Mouse (Mus musculus) spleen, adult 2 months (tissue): ENCODE results near the gene Comt. TPM values are rescaled to one million over a fixed set of nuclear protein-coding genes. Genes with fewer than 3 reads are reported as not detected.

Experiments used
- DNase-seq, 2 experiments: peaks; one replicate each; pipeline versions ENCODE4 v3.0.0 to v3.0.0-alpha.2; 2012 to 2021; ENCODE audit warnings: low spot score in 2 of 2, low read depth in 1 of 2
- H3K27ac ChIP-seq: fragments of 200-500 bp; 2 replicates; pipeline ENCODE4 v1.5.1; 2012; ENCODE audit warnings: low read length, inconsistent platforms; ENCODE audit not compliant: insufficient read depth
- H3K27me3 ChIP-seq: fragments of 200-500 bp; 2 replicates; pipeline ENCODE4 v1.6.1; 2012; ENCODE audit warnings: mild to moderate bottlenecking, moderate library complexity, low read length, inconsistent platforms; ENCODE audit not compliant: control insufficient read depth, insufficient read depth
- H3K36me3 ChIP-seq: fragments of 200-500 bp; 2 replicates; pipeline ENCODE4 v1.6.1; 2012; ENCODE audit warnings: mild to moderate bottlenecking, low read length, inconsistent platforms; ENCODE audit not compliant: control insufficient read depth, insufficient read depth
- H3K4me1 ChIP-seq: fragments of 200-500 bp; 2 replicates; pipeline ENCODE4 v1.6.1; 2011; ENCODE audit warnings: inconsistent platforms; ENCODE audit not compliant: control insufficient read depth, insufficient read depth, insufficient read length
- H3K4me3 ChIP-seq: fragments of 200-500 bp; 2 replicates; pipeline ENCODE4 v1.5.1; 2011; ENCODE audit warnings: mild to moderate bottlenecking, inconsistent platforms; ENCODE audit not compliant: insufficient read depth, insufficient read length; ENCODE audit errors: extremely low read depth
- CTCF ChIP-seq: fragments of 200-500 bp; IDR thresholded peaks from 2 replicates; pipeline ENCODE4 v1.5.1; 2011; ENCODE audit warnings: mild to moderate bottlenecking, inconsistent platforms; ENCODE audit not compliant: insufficient read depth, insufficient read length, insufficient replicate concordance; ENCODE audit errors: extremely low read depth
- POLR2A ChIP-seq: fragments of 200-500 bp; IDR thresholded peaks from 2 replicates; pipeline ENCODE4 v1.6.1; 2011; ENCODE audit warnings: low read depth, low read length, inconsistent platforms
- WGBS: fragments of 180-500 bp; shearing (Covaris S2); methylation state at CpG from one replicate; pipeline ENCODE4 v1.1.7; 2018; 5-methylcytosine and 5-hydroxymethylcytosine counted together
- polyA plus RNA-seq: library from polyadenylated mRNA; depleted of rRNA; stranded (reverse); fragments of >200 nt; gene quantifications from 2 replicates; pipeline ENCODE4 v1.2.3, GENCODE M21; 2012; rRNA removed

The Comt gene
- 64.7 and 87.1 TPM in 2 replicates for polyA plus RNA-seq

- H3K27me3 ChIP-seq, result no peaks in the 10 kb centered on the region
- H3K4me3 ChIP-seq, result peak within 1 kb of the TSS; percentile 83
- no peak for DNase-seq
- TF ChIP-seq CTCF (no peak), POLR2A (no peak)
- H3K27ac ChIP-seq, result peak within 1 kb of the TSS; percentile 68
- WGBS, result 52% methylated on average over 5 of the region's 5 CpGs
- H3K4me1 ChIP-seq, result peaks cover 8% of the 10 kb centered on the region; the same call in 1 of the 2 replicates
- H3K36me3 ChIP-seq, result no peaks in the 10 kb centered on the region
Observed at GRCm38 (mm10) chr16:18426802-18427280, at the start of gene Comt. Gene Comt (minus strand): TSS chr16:18426852.

GRCm38 (mm10) chr16:18474021-18474420, 47.4 kb upstream of the Comt start:
- Histone ChIP-seq H3K27ac (no peak overlapping the region), H3K27me3 (no peaks in the 10 kb centered on the region), H3K36me3 (peaks cover 23% of the 10 kb centered on the region), H3K4me1 (no peaks in the 10 kb centered on the region), H3K4me3 (no peak overlapping the region)
- 94% methylated on average over 2 of the region's 2 CpGs for WGBS
- DNase-seq, result no peak
- TF ChIP-seq CTCF (no peak), POLR2A (no peak)

- TF ChIP-seq POLR2A, result no peak
- TF ChIP-seq CTCF, result no peak
- no peak for DNase-seq
- Histone ChIP-seq H3K36me3 (peaks cover 27% of the 10 kb centered on the region), H3K4me1 (no peaks in the 10 kb centered on the region), H3K27ac (no peak overlapping the region), H3K4me3 (no peak overlapping the region), H3K27me3 (no peaks in the 10 kb centered on the region)
- WGBS, result 95% methylated on average over 8 of the region's 8 CpGs
Observed at GRCm38 (mm10) chr16:18472976-18473375, 46.3 kb upstream of the Comt start.

GRCm38 (mm10) chr16:18472416-18472815, 45.8 kb upstream of the Comt start:
- Histone ChIP-seq H3K27me3 (no peaks in the 10 kb centered on the region), H3K4me1 (no peaks in the 10 kb centered on the region), H3K36me3 (peaks cover 24% of the 10 kb centered on the region), H3K4me3 (no peak overlapping the region), H3K27ac (no peak overlapping the region)
- TF ChIP-seq POLR2A (no peak), CTCF (no peak)
- WGBS, result 95% methylated on average over 4 of the region's 4 CpGs
- DNase-seq, result no peak

GRCm38 (mm10) chr16:18471976-18472375, 45.3 kb upstream of the Comt start:
- WGBS, result 88% methylated on average over 6 of the region's 6 CpGs
- no peak for DNase-seq
- TF ChIP-seq POLR2A (no peak), CTCF (no peak)
- no peak overlapping the region for H3K4me3 ChIP-seq
- H3K27ac ChIP-seq, result no peak overlapping the region
- no peaks in the 10 kb centered on the region for H3K27me3 ChIP-seq
- no peaks in the 10 kb centered on the region for H3K4me1 ChIP-seq
- H3K36me3 ChIP-seq, result peaks cover 24% of the 10 kb centered on the region

GRCm38 (mm10) chr16:18471381-18471955, 44.8 kb upstream of the Comt start:
- Histone ChIP-seq H3K4me1 (no peaks in the 10 kb centered on the region), H3K36me3 (peaks cover 24% of the 10 kb centered on the region), H3K4me3 (no peak overlapping the region), H3K27ac (no peak overlapping the region), H3K27me3 (no peaks in the 10 kb centered on the region)
- no peak for TF ChIP-seq CTCF
- no peak for TF ChIP-seq POLR2A
- 95% methylated on average over 11 of the region's 11 CpGs for WGBS
- no peak for DNase-seq

GRCm38 (mm10) chr16:18470829-18471228, 44.2 kb upstream of the Comt start:
- TF ChIP-seq POLR2A, result no peak
- peaks cover 23% of the 10 kb centered on the region for H3K36me3 ChIP-seq
- H3K4me3 ChIP-seq, result no peak overlapping the region
- DNase-seq, result no peak
- H3K27ac ChIP-seq, result no peak overlapping the region
- no peaks in the 10 kb centered on the region for H3K4me1 ChIP-seq
- H3K27me3 ChIP-seq, result no peaks in the 10 kb centered on the region
- 76% methylated on average over 1 of the region's 1 CpGs for WGBS
